ENCODE assay signal across 10 mouse cellular contexts in genomic region chr14:120762733-120763132, GRCm38 (mm10).
A peak's percentile ranks its signal among the peaks of the same experiment; 100 is the strongest.
DNase-seq lines count a peak whose midpoint lies in the region; ATAC-seq and TF ChIP-seq lines count a peak whose summit lies in the region.
"Had no signal": no experiment of that assay in that cellular context is flagged by ENCODE, and none has a peak within 500 bp of the region (broad histone marks: within the 10 kb centered on the region; RNA-seq: fewer than 3 reads in every experiment).

No protein-coding gene starts in this region.

- no peak overlapping the region for H3K4me2 ChIP-seq in lung, embryonic 14.5 days
- H3K4me2 ChIP-seq in stomach, postnatal 0 days (replicated peaks; ENCODE audit: low read depth) = no peak overlapping the region
- H3K4me2 ChIP-seq: liver, embryonic 15.5 days had no signal

- H3K36me3 ChIP-seq in lung, embryonic 14.5 days (ENCODE audit: insufficient read depth) = no peaks in the 10 kb centered on the region
- H3K36me3 ChIP-seq in stomach, postnatal 0 days (ENCODE audit: control insufficient read depth, insufficient read depth, low read length) = no peaks in the 10 kb centered on the region
- H3K36me3 ChIP-seq: liver, embryonic 15.5 days had no signal

- H3K4me3 ChIP-seq in lung, embryonic 14.5 days (ENCODE audit: low read depth, low read length) = no peak overlapping the region
- no peak overlapping the region for H3K4me3 ChIP-seq in stomach, postnatal 0 days (ENCODE audit: low read depth, low read length)
- H3K4me3 ChIP-seq: liver, embryonic 15.5 days had no signal

- DNase-seq in frontal cortex, postnatal 36 days (ENCODE audit: low spot score in 2 of 2) = no peak
- DNase-seq in right cerebral cortex, adult 18-20 months = peak; percentile 24
- DNase-seq in right cerebral cortex, postnatal 36 days (ENCODE audit: low spot score in 2 of 2) = no peak
- peak; percentile 26 for DNase-seq in lung, embryonic 14.5 days
- DNase-seq in stomach, postnatal 0 days (ENCODE audit: low spot score) = peak; percentile 53
- DNase-seq in thymus, postnatal 25 days = no peak
- DNase-seq in thymus, postnatal 14 days = no peak
- DNase-seq: right cerebral cortex, postnatal 4 days had no signal

- no peak overlapping the region for H3K9ac ChIP-seq in lung, embryonic 14.5 days
- no peak overlapping the region for H3K9ac ChIP-seq in stomach, postnatal 0 days (ENCODE audit: low read length)
- H3K9ac ChIP-seq: liver, embryonic 15.5 days had no signal

- ATAC-seq in frontal cortex, adult (ENCODE audit: low TSS enrichment) = peak; percentile 28
- ATAC-seq in lung, embryonic 14.5 days (ENCODE audit: insufficient read depth) = no peak
- ATAC-seq in stomach, postnatal 0 days (ENCODE audit: low FRiP score, low TSS enrichment) = peak; percentile 58

- H3K27ac ChIP-seq in lung, embryonic 14.5 days (ENCODE audit: low read depth) = no peak overlapping the region
- H3K27ac ChIP-seq in stomach, postnatal 0 days (replicated peaks) = peak overlapping the region; percentile 40
- H3K27ac ChIP-seq: liver, embryonic 15.5 days had no signal

- TF ChIP-seq EP300 in stomach, postnatal 0 days (optimal IDR thresholded peaks at IDR 0.05) = no peak

- 67% methylated on average over 11 of the region's 11 CpGs for WGBS in lung, embryonic 14.5 days
- 70% methylated on average over 11 of the region's 11 CpGs for WGBS in stomach, postnatal 0 days

- no peaks in the 10 kb centered on the region for H3K27me3 ChIP-seq in lung, embryonic 14.5 days (ENCODE audit: insufficient read depth, low read length)
- no peaks in the 10 kb centered on the region for H3K27me3 ChIP-seq in stomach, postnatal 0 days (ENCODE audit: control insufficient read depth, insufficient read depth, low read length)
- H3K27me3 ChIP-seq: liver, embryonic 15.5 days had no signal

- H3K9me3 ChIP-seq in lung, embryonic 14.5 days (ENCODE audit: low read depth, low read length) = no peaks in the 10 kb centered on the region
- H3K9me3 ChIP-seq in stomach, postnatal 0 days (ENCODE audit: control insufficient read depth, low read length) = no peaks in the 10 kb centered on the region
- H3K9me3 ChIP-seq: liver, embryonic 15.5 days had no signal

- TF ChIP-seq CTCF in lung, embryonic 14.5 days (IDR thresholded peaks at IDR 0.05; ENCODE audit: low read depth) = no peak
- no peak for TF ChIP-seq CTCF in stomach, postnatal 0 days (IDR thresholded peaks at IDR 0.05; ENCODE audit: low read depth)

- no peaks in the 10 kb centered on the region for H3K4me1 ChIP-seq in lung, embryonic 14.5 days (ENCODE audit: insufficient read depth)
- H3K4me1 ChIP-seq in stomach, postnatal 0 days (replicated peaks; ENCODE audit: control insufficient read depth, insufficient read depth) = no peaks in the 10 kb centered on the region
- H3K4me1 ChIP-seq: liver, embryonic 15.5 days had no signal

Comparison
In these comparisons a context has a peak if more than half of its experiments do, and no peak if none do; other contexts are left out.
1. DNase-seq: peak in right cerebral cortex, adult 18-20 months (single experiment), lung, embryonic 14.5 days (single experiment) and stomach, postnatal 0 days (single experiment); none in frontal cortex, postnatal 36 days (0 of 2), right cerebral cortex, postnatal 36 days (0 of 2), thymus, postnatal 25 days (single experiment) and thymus, postnatal 14 days (single experiment).